Mouse (Mus musculus): ENCODE measurements at regions not wholly inside any gene's neighbourhood (a gene's known extent, or its start where the extent isn't known, plus 50 kb on each side); places are given as distances from the start of the nearest gene placed in this dataset.

DNA sequence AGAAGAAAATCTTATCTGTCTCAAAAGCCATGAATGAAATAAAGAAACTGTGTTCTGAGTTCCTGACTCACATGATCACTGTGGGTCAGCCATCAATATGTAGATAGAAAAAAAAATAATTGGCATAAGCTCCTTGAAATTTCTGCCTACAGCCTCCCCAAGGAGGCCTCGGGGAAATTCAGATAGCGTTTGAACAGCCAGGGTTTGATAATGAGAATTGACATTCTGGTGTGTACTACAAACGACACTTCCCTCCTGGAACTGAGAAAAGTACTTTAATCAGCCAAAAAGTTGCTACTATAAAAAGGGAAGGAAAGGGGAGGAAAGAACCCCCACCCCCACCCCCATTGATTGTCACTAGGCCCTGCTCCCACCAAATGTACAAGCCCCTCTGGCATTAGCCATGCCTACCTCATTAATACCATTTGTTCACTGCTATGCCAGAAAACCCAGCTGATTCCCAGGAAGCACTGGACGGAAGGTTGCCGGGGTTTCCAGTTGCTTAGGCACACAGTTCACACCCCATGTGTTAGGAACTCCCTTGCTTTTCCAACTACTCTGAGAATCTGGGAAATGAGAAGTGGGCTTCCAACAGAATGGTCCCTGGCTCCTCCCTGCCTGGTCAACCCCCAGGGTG lies 78.4 kb upstream of the Klf7 start:
- WGBS: 65% methylated on average over 5 of the region's 5 CpGs
- Histone ChIP-seq H3K4me1 (ENCODE audit: control insufficient read depth, insufficient read depth, low read length) (peaks cover 4% of the 10 kb centered on the region), H3K4me3 (ENCODE audit: insufficient read depth, low read depth, low read length) (no peak overlapping the region), H3K27ac (ENCODE audit: insufficient read depth, low read depth, low read length) (no peak overlapping the region)
- TF ChIP-seq CTCF (IDR thresholded peaks at IDR 0.05; ENCODE audit: insufficient read depth, low read depth, low read length) (no peak), POLR2A (IDR thresholded peaks at IDR 0.05; ENCODE audit: insufficient read depth, low read depth, low read length) (no peak)

DNA sequence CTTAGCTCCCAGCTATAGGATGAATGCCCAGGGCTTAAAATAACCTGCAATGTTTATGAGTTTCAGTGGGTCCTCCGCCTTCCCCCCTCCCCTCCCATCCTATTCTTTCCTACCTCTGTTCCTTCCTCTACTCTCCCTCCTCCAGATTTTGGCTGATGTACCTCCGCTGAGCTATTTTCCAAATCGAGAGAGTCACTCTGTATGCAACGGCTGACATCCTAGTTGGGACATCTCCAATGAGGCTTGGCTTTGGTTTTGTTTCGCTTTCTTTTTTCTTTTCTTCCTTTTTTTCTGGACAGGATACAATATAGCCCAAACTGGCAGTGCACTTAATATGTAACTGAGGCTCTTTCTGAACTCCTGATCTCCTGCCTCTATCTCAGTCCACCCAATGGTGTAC lies 76.7 kb upstream of the Klf7 start:
- H3K4me3 ChIP-seq (ENCODE audit: insufficient read depth, low read depth, low read length): no peak overlapping the region
- 58% methylated on average over 5 of the region's 5 CpGs for WGBS
- H3K4me1 ChIP-seq (ENCODE audit: control insufficient read depth, insufficient read depth, low read length): peaks cover 4% of the 10 kb centered on the region
- no peak for TF ChIP-seq POLR2A (IDR thresholded peaks at IDR 0.05; ENCODE audit: insufficient read depth, low read depth, low read length)
- no peak overlapping the region for H3K27ac ChIP-seq (ENCODE audit: insufficient read depth, low read depth, low read length)

DNA sequence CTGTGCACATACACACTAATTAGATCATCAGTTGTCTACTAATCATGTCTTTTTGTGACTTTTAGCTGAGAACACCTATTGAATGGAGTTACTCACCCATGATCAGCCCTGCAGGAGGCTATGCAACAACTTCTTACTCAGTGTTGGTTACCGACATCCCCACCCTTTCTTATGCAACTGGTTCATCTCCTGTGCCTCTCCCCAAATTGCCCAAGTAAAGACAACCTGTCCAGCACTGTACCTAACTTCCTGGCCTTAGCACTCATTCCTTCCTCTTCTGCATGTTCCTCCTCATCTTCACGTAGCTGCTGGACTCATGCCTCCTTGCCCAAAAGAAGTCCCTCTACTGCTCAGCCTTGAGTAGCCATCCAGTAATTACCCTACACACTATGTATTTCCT lies 76.2 kb upstream of the Klf7 start:
- 83% methylated on average over 2 of the region's 2 CpGs for WGBS
- Histone ChIP-seq H3K27ac (ENCODE audit: insufficient read depth, low read depth, low read length) (no peak overlapping the region), H3K4me1 (ENCODE audit: control insufficient read depth, insufficient read depth, low read length) (peaks cover 4% of the 10 kb centered on the region), H3K4me3 (ENCODE audit: insufficient read depth, low read depth, low read length) (no peak overlapping the region)
- no peak for TF ChIP-seq POLR2A (IDR thresholded peaks at IDR 0.05; ENCODE audit: insufficient read depth, low read depth, low read length)
- TF ChIP-seq CTCF (IDR thresholded peaks at IDR 0.05; ENCODE audit: insufficient read depth, low read depth, low read length): no peak

- Histone ChIP-seq H3K4me3 (ENCODE audit: insufficient read depth, low read depth, low read length) (no peak overlapping the region), H3K27ac (ENCODE audit: insufficient read depth, low read depth, low read length) (no peak overlapping the region), H3K4me1 (ENCODE audit: control insufficient read depth, insufficient read depth, low read length) (peaks cover 6% of the 10 kb centered on the region)
- TF ChIP-seq CTCF (IDR thresholded peaks at IDR 0.05; ENCODE audit: insufficient read depth, low read depth, low read length) (no peak), POLR2A (IDR thresholded peaks at IDR 0.05; ENCODE audit: insufficient read depth, low read depth, low read length) (no peak)
- WGBS: 29% methylated on average over 4 of the region's 4 CpGs
Observed at GRCm38 (mm10) chr1:64195970-64196491, 73.9 kb upstream of the Klf7 start.

DNA sequence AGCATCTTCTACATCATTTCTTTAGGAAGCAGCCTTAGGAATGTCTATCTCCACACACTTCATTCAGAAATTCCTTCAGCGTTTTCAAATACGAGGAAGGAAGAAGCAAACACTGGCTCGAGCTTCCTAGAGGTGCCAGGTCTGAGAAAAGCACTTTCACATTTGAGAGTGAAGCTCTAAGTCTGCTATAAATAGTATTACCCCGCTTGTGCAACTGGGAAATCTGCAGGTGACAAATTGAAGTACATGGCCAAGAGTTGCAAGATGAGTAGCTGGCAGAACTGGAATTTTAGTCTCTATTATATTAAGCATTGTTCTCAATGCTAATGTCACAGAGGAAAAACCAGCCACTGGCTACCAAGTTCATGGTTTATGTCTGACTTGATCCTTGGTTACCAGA lies 73.2 kb upstream of the Klf7 start:
- TF ChIP-seq POLR2A (IDR thresholded peaks at IDR 0.05; ENCODE audit: insufficient read depth, low read depth, low read length) (no peak), CTCF (IDR thresholded peaks at IDR 0.05; ENCODE audit: insufficient read depth, low read depth, low read length) (no peak)
- Histone ChIP-seq H3K27ac (ENCODE audit: insufficient read depth, low read depth, low read length) (no peak overlapping the region), H3K4me3 (ENCODE audit: insufficient read depth, low read depth, low read length) (no peak overlapping the region), H3K4me1 (ENCODE audit: control insufficient read depth, insufficient read depth, low read length) (peaks cover 6% of the 10 kb centered on the region)
- 68% methylated on average over 4 of the region's 4 CpGs for WGBS

GRCm38 (mm10) chr1:64193150-64193838 lies 71.2 kb upstream of the Klf7 start:
- 65% methylated on average over 13 of the region's 13 CpGs for WGBS
- H3K27ac ChIP-seq (ENCODE audit: insufficient read depth, low read depth, low read length): no peak overlapping the region
- peaks cover 11% of the 10 kb centered on the region for H3K4me1 ChIP-seq (ENCODE audit: control insufficient read depth, insufficient read depth, low read length)
- H3K4me3 ChIP-seq (ENCODE audit: insufficient read depth, low read depth, low read length): no peak overlapping the region
- TF ChIP-seq CTCF (IDR thresholded peaks at IDR 0.05; ENCODE audit: insufficient read depth, low read depth, low read length) (no peak), POLR2A (IDR thresholded peaks at IDR 0.05; ENCODE audit: insufficient read depth, low read depth, low read length) (no peak)

- 93% methylated on average over 3 of the region's 3 CpGs for WGBS
- TF ChIP-seq CTCF (IDR thresholded peaks at IDR 0.05; ENCODE audit: insufficient read depth, low read depth, low read length) (no peak), POLR2A (IDR thresholded peaks at IDR 0.05; ENCODE audit: insufficient read depth, low read depth, low read length) (no peak)
- Histone ChIP-seq H3K4me3 (ENCODE audit: insufficient read depth, low read depth, low read length) (no peak overlapping the region), H3K4me1 (ENCODE audit: control insufficient read depth, insufficient read depth, low read length) (peaks cover 11% of the 10 kb centered on the region), H3K27ac (ENCODE audit: insufficient read depth, low read depth, low read length) (no peak overlapping the region)
Observed at GRCm38 (mm10) chr1:64192736-64193135, 70.7 kb upstream of the Klf7 start.

GRCm38 (mm10) chr1:64191242-64192220 lies 69.4 kb upstream of the Klf7 start:
- Histone ChIP-seq H3K4me3 (ENCODE audit: insufficient read depth, low read depth, low read length) (no peak overlapping the region), H3K4me1 (ENCODE audit: control insufficient read depth, insufficient read depth, low read length) (peaks cover 11% of the 10 kb centered on the region), H3K27ac (ENCODE audit: insufficient read depth, low read depth, low read length) (no peak overlapping the region)
- no peak for TF ChIP-seq POLR2A (IDR thresholded peaks at IDR 0.05; ENCODE audit: insufficient read depth, low read depth, low read length)
- TF ChIP-seq CTCF (IDR thresholded peaks at IDR 0.05; ENCODE audit: insufficient read depth, low read depth, low read length): no peak
- 83% methylated on average over 11 of the region's 11 CpGs for WGBS
